Mouse (Mus musculus) urinary bladder, adult 2 months (tissue): ENCODE data around the gene Myf6. TPM values are rescaled to one million over a fixed set of nuclear protein-coding genes. Genes with fewer than 3 reads are reported as not detected.

ENCODE experiments used
- DNase-seq: peaks from one replicate; pipeline ENCODE4 v3.0.0; 2022; ENCODE audit warnings: low spot score
- polyA plus RNA-seq: library from polyadenylated mRNA; depleted of rRNA; stranded (reverse); fragments of >200 nt; gene quantifications from 2 replicates; pipeline ENCODE4 v1.2.3, GENCODE M21; 2012; rRNA removed

Myf6 gene
- not detected in 2 replicates for polyA plus RNA-seq

- DNase-seq = no peak
Measured at GRCm38 (mm10) chr10:107494568-107494967, at the start of gene Myf6. Gene Myf6, minus strand, starts transcription at chr10:107494737.

- no peak for DNase-seq
Measured at GRCm38 (mm10) chr10:107543026-107543425, 48.5 kb upstream of the Myf6 start.

- DNase-seq = no peak
Measured at GRCm38 (mm10) chr10:107528758-107529157, 34.2 kb upstream of the Myf6 start.

- no peak for DNase-seq
Measured at GRCm38 (mm10) chr10:107519216-107519615, 24.7 kb upstream of the Myf6 start.

GRCm38 (mm10) chr10:107516641-107517040 is 22.1 kb upstream of the Myf6 start:
- DNase-seq = no peak

GRCm38 (mm10) chr10:107514735-107515134 is 20.2 kb upstream of the Myf6 start:
- no peak for DNase-seq

- no peak for DNase-seq
Measured at GRCm38 (mm10) chr10:107506397-107506796, 11.9 kb upstream of the Myf6 start.

GRCm38 (mm10) chr10:107503430-107503829 is 8.9 kb upstream of the Myf6 start:
- no peak for DNase-seq

GRCm38 (mm10) chr10:107502193-107502592 is 7.7 kb upstream of the Myf6 start:
- DNase-seq = no peak

- DNase-seq = no peak
Measured at GRCm38 (mm10) chr10:107499656-107500055, 5.1 kb upstream of the Myf6 start.

GRCm38 (mm10) chr10:107496402-107496801 is 1.9 kb upstream of the Myf6 start:
- no peak for DNase-seq

GRCm38 (mm10) chr10:107493580-107494474 is 710 bp downstream of the Myf6 start:
- no peak for DNase-seq

- no peak for DNase-seq
Measured at GRCm38 (mm10) chr10:107492867-107493579, 1.5 kb downstream of the Myf6 start.

- no peak for DNase-seq
Measured at GRCm38 (mm10) chr10:107488654-107489315, 5.8 kb downstream of the Myf6 start.

GRCm38 (mm10) chr10:107486770-107487169 is 7.8 kb downstream of the Myf6 start:
- no peak for DNase-seq

- no peak for DNase-seq
Measured at GRCm38 (mm10) chr10:107485870-107486269, 8.7 kb downstream of the Myf6 start, which contains the start of gene Myf5. Gene Myf5, minus strand, starts transcription at chr10:107486134.

- DNase-seq = no peak
Measured at GRCm38 (mm10) chr10:107484050-107484449, 10.5 kb downstream of the Myf6 start.

GRCm38 (mm10) chr10:107473497-107473896 is 21.0 kb downstream of the Myf6 start:
- no peak for DNase-seq

- DNase-seq = no peak
Measured at GRCm38 (mm10) chr10:107471712-107472111, 22.8 kb downstream of the Myf6 start.

GRCm38 (mm10) chr10:107467819-107468218 is 26.7 kb downstream of the Myf6 start:
- no peak for DNase-seq

GRCm38 (mm10) chr10:107449496-107450330 is 44.8 kb downstream of the Myf6 start:
- no peak for DNase-seq
